Mouse (Mus musculus) T-helper 17 cell (primary cell): ENCODE measurements at regions not wholly inside any gene's neighbourhood (a gene's known extent, or its start where the extent isn't known, plus 50 kb on each side); places are given as distances from the start of the nearest gene placed in this dataset.
"Not testable (repeated sequence)": the region's sequence is repeated elsewhere in the genome, so short reads cannot be mapped to it uniquely, and the experiment has no call there.

Source experiments
- in situ Hi-C, 2 experiments: fragments of 300-600 bp; cut with MboI, MseI; formaldehyde crosslinking; loops; 1 replicate in 1 of 2; 2 replicates in 1 of 2; pipeline ENCODE4 v1.15.1; 2025; ENCODE audit warnings: high pct_unique_total_duplicates in 2 of 2

GRCm38 (mm10) chr4:81611191-81611590 lies 168.6 kb upstream of the Mpdz start:
- in situ Hi-C loops: no loop called here

- in situ Hi-C loops: loop anchor here in 1 of 2 experiments (10.0 kb wide), 1 partner anchor 1106 kb away; no protein-coding TSS in a partner anchor
Observed at GRCm38 (mm10) chr4:81600396-81600795, 157.8 kb upstream of the Mpdz start.

GRCm38 (mm10) chr4:81597390-81597789 lies 154.8 kb upstream of the Mpdz start:
- in situ Hi-C loops: no loop called here

GRCm38 (mm10) chr4:81593431-81593830 lies 150.8 kb upstream of the Mpdz start:
- in situ Hi-C loops: not testable (repeated sequence)

GRCm38 (mm10) chr4:81582546-81582945 lies 139.9 kb upstream of the Mpdz start:
- in situ Hi-C loops: no loop called here

GRCm38 (mm10) chr4:81580553-81580952 lies 137.9 kb upstream of the Mpdz start:
- in situ Hi-C loops: no loop called here

GRCm38 (mm10) chr4:81579389-81580110 lies 136.9 kb upstream of the Mpdz start:
- in situ Hi-C loops: no loop called here

GRCm38 (mm10) chr4:81578981-81579380 lies 136.4 kb upstream of the Mpdz start:
- in situ Hi-C loops: no loop called here

GRCm38 (mm10) chr4:81573771-81574170 lies 131.2 kb upstream of the Mpdz start:
- in situ Hi-C loops: loop anchor here in 1 of 2 experiments (25.0 kb wide), 2 partner anchors 964 to 1364 kb away; no protein-coding TSS in a partner anchor

- in situ Hi-C loops: loop anchor here in 1 of 2 experiments (25.0 kb wide), 2 partner anchors 967 to 1367 kb away; no protein-coding TSS in a partner anchor
Observed at GRCm38 (mm10) chr4:81570736-81571135, 128.1 kb upstream of the Mpdz start.

GRCm38 (mm10) chr4:81569531-81569930 lies 126.9 kb upstream of the Mpdz start:
- in situ Hi-C loops: loop anchor here in 1 of 2 experiments (25.0 kb wide), 2 partner anchors 968 to 1368 kb away; no protein-coding TSS in a partner anchor

GRCm38 (mm10) chr4:81568404-81568803 lies 125.8 kb upstream of the Mpdz start:
- in situ Hi-C loops: loop anchor here in 1 of 2 experiments (25.0 kb wide), 2 partner anchors 969 to 1369 kb away; no protein-coding TSS in a partner anchor

- in situ Hi-C loops: loop anchor here in 1 of 2 experiments (25.0 kb wide), 2 partner anchors 969 to 1369 kb away; no protein-coding TSS in a partner anchor
Observed at GRCm38 (mm10) chr4:81567928-81568327, 125.3 kb upstream of the Mpdz start.

GRCm38 (mm10) chr4:81566526-81566925 lies 123.9 kb upstream of the Mpdz start:
- in situ Hi-C loops: loop anchor here in 1 of 2 experiments (25.0 kb wide), 2 partner anchors 971 to 1371 kb away; no protein-coding TSS in a partner anchor

GRCm38 (mm10) chr4:81565422-81566395 lies 123.1 kb upstream of the Mpdz start:
- in situ Hi-C loops: loop anchor here in 1 of 2 experiments (25.0 kb wide), 2 partner anchors 972 to 1372 kb away; no protein-coding TSS in a partner anchor

GRCm38 (mm10) chr4:81564446-81564845 lies 121.8 kb upstream of the Mpdz start:
- in situ Hi-C loops: loop anchor here in 1 of 2 experiments (25.0 kb wide), 2 partner anchors 973 to 1373 kb away; no protein-coding TSS in a partner anchor

GRCm38 (mm10) chr4:81563574-81563973 lies 121.0 kb upstream of the Mpdz start:
- in situ Hi-C loops: loop anchor here in 1 of 2 experiments (25.0 kb wide), 2 partner anchors 974 to 1374 kb away; no protein-coding TSS in a partner anchor

GRCm38 (mm10) chr4:81561453-81561852 lies 118.8 kb upstream of the Mpdz start:
- in situ Hi-C loops: loop anchor here in 1 of 2 experiments (25.0 kb wide), 2 partner anchors 976 to 1376 kb away; no protein-coding TSS in a partner anchor

GRCm38 (mm10) chr4:81550816-81551215 lies 108.2 kb upstream of the Mpdz start:
- in situ Hi-C loops: loop anchor here in 1 of 2 experiments (25.0 kb wide), 2 partner anchors 986 to 1386 kb away; no protein-coding TSS in a partner anchor

GRCm38 (mm10) chr4:81550256-81550655 lies 107.6 kb upstream of the Mpdz start:
- in situ Hi-C loops: loop anchor here in 1 of 2 experiments (25.0 kb wide), 2 partner anchors 987 to 1387 kb away; no protein-coding TSS in a partner anchor

- in situ Hi-C loops: no loop called here
Observed at GRCm38 (mm10) chr4:81540496-81540895, 97.9 kb upstream of the Mpdz start.
